Mouse (Mus musculus): Measurements from ENCODE around the gene Unc13c.

Gene Unc13c

DNA sequence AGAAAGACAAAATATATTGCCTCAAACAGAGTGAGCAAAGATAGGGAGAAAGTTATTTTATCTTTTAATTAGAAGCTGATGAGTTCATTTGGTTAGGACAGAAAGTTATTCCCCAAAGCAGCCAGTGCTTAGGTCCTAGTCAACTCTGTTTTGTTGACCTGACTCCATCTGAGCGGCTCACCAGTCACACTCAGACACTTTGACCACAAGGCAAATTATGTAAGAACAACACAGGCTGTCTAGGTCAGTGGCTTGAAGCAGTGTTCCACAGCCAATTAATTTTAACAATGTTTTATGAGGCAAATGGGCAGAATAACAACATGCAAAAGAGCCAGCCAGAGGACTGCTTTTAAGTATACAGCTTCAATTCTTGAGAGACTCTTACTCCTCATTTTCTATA lies 343.6 kb downstream of the Unc13c start:
- no peak for DNase-seq (ENCODE audit: low spot score)

DNA sequence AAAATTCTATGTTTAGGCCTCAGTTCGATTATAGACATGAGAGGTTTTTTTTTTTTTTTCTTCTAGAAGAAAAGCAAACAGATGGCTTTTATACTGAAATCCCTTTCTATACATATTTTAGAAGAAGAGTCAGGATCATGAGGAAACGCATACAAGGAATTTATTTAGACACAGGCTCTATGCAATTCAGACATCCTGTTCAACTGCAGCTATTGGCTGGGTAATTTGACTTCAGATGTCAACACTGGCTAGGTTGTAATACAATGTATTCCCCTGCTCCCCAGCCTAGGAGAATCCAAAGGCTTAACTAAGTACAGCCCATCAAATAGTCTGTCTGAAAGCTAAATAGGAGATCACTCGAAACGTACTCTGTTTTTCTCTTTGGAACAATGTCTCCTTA lies 355.9 kb downstream of the Unc13c start:
- no peak for DNase-seq (ENCODE audit: low spot score)

DNA sequence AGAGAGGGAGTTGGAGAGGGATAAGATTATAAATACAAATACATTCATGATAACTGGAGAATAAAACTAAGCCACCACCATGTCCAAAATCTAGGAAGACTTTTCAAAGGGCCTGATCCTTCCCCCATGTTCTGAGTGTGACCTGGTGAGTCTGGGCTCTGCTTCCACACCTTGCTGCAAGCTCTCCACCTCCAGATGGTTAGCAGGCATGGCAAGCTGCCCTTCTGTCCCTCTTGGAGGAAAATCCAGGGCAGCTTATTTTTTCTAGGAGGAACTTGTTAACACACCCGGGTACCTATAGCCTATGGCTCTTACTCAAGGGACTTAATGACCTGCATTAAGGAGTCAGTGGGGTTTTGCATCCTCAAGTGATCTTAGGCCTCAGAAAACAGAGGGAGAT lies 364.8 kb downstream of the Unc13c start:
- no peak for DNase-seq (ENCODE audit: low spot score)

DNA sequence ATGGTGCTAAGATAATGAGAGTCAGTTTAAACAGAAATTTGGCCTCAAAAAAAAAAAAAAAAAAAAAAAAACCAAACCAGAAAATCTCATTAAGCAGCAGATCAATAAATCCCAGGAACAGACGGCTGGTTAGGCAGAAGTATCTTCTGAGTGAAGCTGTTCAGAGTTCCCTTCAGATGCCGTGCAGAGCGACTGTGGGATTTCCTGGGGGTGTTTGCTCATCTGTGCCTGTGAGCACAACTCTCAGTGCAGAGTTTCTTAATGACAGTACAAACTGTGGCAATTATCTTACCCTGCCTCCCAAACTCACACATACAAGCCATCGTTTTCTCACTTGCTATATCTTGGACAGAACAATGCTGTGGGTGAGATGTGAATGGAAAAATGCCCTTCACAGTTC lies 403.2 kb downstream of the Unc13c start:
- no peak for DNase-seq (ENCODE audit: low spot score)

DNA sequence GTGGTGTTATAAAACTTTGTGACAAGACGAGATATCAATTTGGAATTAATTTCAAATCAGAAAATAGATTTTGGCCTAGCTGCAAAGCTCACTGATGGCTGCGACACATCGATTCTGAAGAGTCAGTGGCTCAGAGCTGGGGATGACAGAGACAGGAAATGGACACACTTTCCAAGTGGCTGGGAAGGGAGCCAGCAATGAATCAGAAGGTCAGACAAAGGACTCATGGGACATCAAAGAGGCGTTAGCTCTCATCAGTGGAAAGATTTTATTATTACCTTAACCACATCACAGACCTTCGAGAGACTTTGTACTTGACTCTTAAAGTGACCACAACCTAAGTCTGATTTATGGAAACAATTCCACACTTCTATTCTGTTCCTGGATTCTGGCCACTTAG lies 408.7 kb downstream of the Unc13c start:
- no peak for DNase-seq (ENCODE audit: low spot score)

DNA sequence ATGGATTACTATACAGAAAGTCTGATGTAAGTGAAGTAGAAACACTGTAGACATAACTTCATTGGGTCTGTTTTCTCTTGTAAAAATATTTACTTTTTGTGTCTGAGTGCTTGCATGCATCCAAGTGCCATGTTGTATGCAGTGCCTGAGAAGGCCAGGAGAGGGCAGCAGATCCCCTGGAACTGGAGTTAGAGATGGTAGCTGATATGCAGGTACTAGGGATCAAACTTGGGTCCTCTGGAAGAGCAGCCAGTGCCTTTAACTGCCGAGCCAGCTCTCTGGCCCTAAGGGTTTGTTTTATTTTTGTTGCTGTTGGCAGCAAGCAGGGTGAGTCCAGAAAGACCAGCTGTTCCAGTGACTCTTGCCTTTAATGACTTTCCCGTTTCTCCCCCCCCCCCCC lies 411.0 kb downstream of the Unc13c start:
- peak; percentile 71 for DNase-seq (ENCODE audit: low spot score)

DNA sequence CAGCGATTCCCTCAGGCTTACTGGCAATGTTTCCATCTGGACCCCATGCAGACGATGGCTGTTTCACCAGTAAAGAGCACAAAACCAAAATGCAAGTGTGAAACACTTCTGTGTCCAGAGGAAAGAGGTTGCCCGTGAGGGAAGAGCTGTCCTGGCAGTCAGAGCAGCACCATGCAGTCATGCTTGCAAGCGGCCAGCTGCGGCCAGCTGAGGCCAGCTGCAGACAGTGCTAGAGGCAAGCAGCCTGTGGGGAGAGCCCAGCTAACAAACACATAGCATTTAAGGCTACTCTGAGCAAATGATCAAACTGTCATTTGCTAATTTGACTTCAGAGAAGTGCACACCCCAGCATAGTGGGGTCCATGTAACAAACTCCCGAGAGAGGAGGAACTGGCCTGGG lies 413.4 kb downstream of the Unc13c start:
- DNase-seq (ENCODE audit: low spot score) = no peak

DNA sequence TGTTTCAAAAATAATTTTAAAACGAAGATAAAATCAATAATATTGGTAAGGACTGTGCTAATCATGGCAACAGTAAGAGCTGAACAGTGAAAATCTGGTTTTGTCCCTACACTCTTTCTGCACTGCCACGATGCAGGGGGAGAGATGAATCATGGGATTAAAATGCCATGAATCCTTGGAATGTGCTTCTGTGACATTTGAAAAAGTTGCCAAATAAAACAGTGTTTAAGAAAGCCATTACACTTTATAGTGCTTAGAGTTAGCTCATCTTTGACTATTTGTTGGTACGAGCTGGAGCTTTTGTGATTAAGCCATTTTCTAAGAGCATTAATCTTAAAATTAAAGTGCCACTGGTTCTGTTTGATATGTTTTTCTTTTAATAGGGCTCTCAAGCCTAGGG lies 496.2 kb downstream of the Unc13c start:
- DNase-seq (ENCODE audit: low spot score) = no peak

DNA sequence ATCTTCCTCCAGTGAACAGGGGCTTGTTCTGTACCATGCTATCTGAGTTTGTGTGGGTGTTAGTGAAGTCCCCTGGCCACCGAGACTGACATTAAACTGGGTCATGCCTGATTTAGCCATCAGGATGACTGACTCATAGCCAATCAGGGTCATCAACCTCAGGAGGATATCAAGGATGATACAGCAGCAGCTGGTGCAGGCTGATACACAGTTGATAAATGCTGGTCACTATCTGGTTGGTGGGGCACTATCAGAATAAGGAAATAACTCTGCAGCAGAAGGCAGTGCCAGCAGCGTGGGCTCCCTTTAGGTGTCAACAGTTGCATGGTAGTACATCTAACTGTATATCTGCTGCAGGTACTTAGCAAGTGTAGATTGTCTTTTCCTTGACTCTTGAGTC lies 506.7 kb downstream of the Unc13c start:
- no peak for DNase-seq (ENCODE audit: low spot score)

DNA sequence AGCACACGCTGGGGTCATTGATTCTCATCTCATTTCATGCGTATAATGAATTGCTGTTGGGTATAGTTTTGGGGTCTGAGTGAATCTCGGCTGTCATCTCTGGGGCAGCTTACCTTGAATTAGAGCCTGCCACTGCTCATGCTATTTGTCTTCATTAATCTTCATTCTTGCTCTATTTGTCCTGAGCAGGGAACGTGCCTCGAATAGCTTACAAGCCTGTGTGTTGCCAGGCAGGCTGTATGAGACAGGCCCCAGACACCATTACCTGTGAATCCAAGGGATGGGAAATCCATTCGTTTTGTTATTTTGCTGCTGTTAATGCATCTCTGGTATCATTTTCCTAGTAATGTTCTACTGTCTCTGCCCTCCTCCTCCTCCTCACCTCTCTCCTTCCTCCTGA lies 518.8 kb downstream of the Unc13c start:
- no peak for DNase-seq (ENCODE audit: low spot score)

DNA sequence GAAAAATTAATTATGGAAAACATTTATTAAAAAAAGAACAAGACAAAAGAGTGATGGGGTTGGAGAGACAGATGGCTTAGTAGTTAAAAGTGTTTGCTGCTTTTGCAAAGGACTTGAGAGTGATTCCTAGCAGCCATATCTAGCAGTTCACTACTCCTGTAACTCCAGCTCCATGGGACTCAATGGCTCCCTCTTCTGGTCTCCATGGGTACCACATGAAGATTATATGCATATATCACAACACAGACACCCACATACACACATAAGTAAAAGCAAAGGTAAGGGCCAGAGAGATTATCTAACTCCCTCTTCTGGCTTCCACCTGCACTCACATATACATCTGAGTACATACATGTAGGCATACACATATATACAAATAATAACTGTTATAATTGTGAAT lies 519.5 kb downstream of the Unc13c start:
- no peak for DNase-seq (ENCODE audit: low spot score)

DNA sequence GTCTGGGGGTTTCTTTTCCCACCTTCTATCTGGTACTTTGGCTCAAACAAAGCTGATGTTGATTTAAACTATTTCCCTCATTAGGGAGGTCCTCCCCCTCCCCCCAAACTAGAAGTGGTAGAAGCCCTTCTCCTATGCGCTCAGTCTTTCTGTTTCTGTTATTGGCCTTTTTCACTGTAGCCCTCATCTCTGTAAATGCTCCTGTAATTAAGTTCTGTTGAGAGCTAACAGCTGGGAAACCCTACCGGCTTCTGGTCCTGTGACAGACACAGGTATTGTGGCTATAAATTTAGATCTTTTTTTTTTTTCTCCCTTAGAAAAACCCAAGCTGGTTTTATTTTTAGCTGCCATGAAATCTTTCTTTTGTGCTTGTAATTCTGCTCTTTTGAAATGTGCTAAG lies 536.8 kb downstream of the Unc13c start:
- no peak for DNase-seq (ENCODE audit: low spot score)
